Mouse (Mus musculus): ENCODE results near the gene Gm45521. TPM values are rescaled to one million over a fixed set of nuclear protein-coding genes. Genes with fewer than 3 reads are reported as not detected.
"Not testable (repeated sequence)": the region's sequence is repeated elsewhere in the genome, so short reads cannot be mapped to it uniquely, and the experiment has no call there.

Gene Gm45521
- total and polyA plus RNA-seq, 3 experiments: not detected

- H3K27me3 ChIP-seq (ENCODE audit: insufficient read depth, low read length): peaks cover 13% of the 10 kb centered on the region
- no peak for DNase-seq (ENCODE audit: low spot score)
Observed at GRCm38 (mm10) chr14:8003093-8003670, 46.1 kb downstream of the Gm45521 start.

GRCm38 (mm10) chr14:8003727-8004670 lies 46.9 kb downstream of the Gm45521 start:
- no peak for TF ChIP-seq GATA1 (IDR thresholded peaks at IDR 0.05; ENCODE audit: borderline replicate concordance, low read length)
- TF ChIP-seq TAL1 (conservative IDR thresholded peaks at IDR 0.05; ENCODE audit: low read depth, low read length): no peak
- no peak for TF ChIP-seq GATA2 (IDR thresholded peaks at IDR 0.05; ENCODE audit: borderline replicate concordance, low read depth, low read length)
- TF ChIP-seq POLR2AphosphoS5 (IDR thresholded peaks at IDR 0.05; ENCODE audit: insufficient replicate concordance, low read depth, low read length): no peak
- no peak for TF ChIP-seq CTCF (IDR thresholded peaks at IDR 0.05; ENCODE audit: low read depth, low read length)
- DNase-seq (ENCODE audit: low spot score) (no peak), ATAC-seq (ENCODE audit: extremely low read depth, insufficient number of reproducible peaks, low FRiP score, poor library complexity, severe bottlenecking) (no peak)
- no peak overlapping the region for H3K4me3 ChIP-seq (ENCODE audit: low read depth, low read length)
- H3K9me3 ChIP-seq (replicated peaks): no peaks in the 10 kb centered on the region
- H3K36me3 ChIP-seq (replicated peaks): no peaks in the 10 kb centered on the region
- H3K27me3 ChIP-seq (ENCODE audit: insufficient read depth, low read length): peaks cover 13% of the 10 kb centered on the region
- no peaks in the 10 kb centered on the region; the same call in 1 of the 2 replicates for H3K4me1 ChIP-seq (ENCODE audit: insufficient read depth, low read depth, low read length)

More at GRCm38 (mm10) chr14:8003093-8003670, 46.1 kb downstream of the Gm45521 start:
- H3K36me3 ChIP-seq (replicated peaks): no peaks in the 10 kb centered on the region
- ATAC-seq (ENCODE audit: extremely low read depth, insufficient number of reproducible peaks, low FRiP score, poor library complexity, severe bottlenecking): no peak
- H3K4me3 ChIP-seq (ENCODE audit: low read depth, low read length): no peak overlapping the region
- no peaks in the 10 kb centered on the region for H3K9me3 ChIP-seq (replicated peaks)
- no peak for TF ChIP-seq GATA2 (IDR thresholded peaks at IDR 0.05; ENCODE audit: borderline replicate concordance, low read depth, low read length)
- TF ChIP-seq CTCF (IDR thresholded peaks at IDR 0.05; ENCODE audit: low read depth, low read length): no peak
- TF ChIP-seq POLR2AphosphoS5 (IDR thresholded peaks at IDR 0.05; ENCODE audit: insufficient replicate concordance, low read depth, low read length): no peak
- H3K4me1 ChIP-seq (ENCODE audit: insufficient read depth, low read depth, low read length): no peaks in the 10 kb centered on the region; the same call in 1 of the 2 replicates

- H3K27me3 ChIP-seq (ENCODE audit: insufficient read depth, low read length): peaks cover 12% of the 10 kb centered on the region
- not testable (repeated sequence) for ATAC-seq (ENCODE audit: extremely low read depth, insufficient number of reproducible peaks, low FRiP score, poor library complexity, severe bottlenecking); H3K36me3 ChIP-seq (replicated peaks); H3K9me3 ChIP-seq (replicated peaks); H3K4me1 ChIP-seq (ENCODE audit: insufficient read depth, low read depth, low read length); DNase-seq (ENCODE audit: low spot score); H3K4me3 ChIP-seq (ENCODE audit: low read depth, low read length)
Observed at GRCm38 (mm10) chr14:8006061-8006460, 49.0 kb downstream of the Gm45521 start.

GRCm38 (mm10) chr14:8007084-8007483 lies 50.0 kb downstream of the Gm45521 start:
- ATAC-seq (ENCODE audit: extremely low read depth, insufficient number of reproducible peaks, low FRiP score, poor library complexity, severe bottlenecking): no peak
- H3K27me3 ChIP-seq (ENCODE audit: insufficient read depth, low read length): peaks cover 9% of the 10 kb centered on the region
- H3K4me1 ChIP-seq (ENCODE audit: insufficient read depth, low read depth, low read length): no peaks in the 10 kb centered on the region
- no peak for DNase-seq (ENCODE audit: low spot score)
- TF ChIP-seq POLR2AphosphoS5 (IDR thresholded peaks at IDR 0.05; ENCODE audit: insufficient replicate concordance, low read depth, low read length) (no peak), GATA2 (IDR thresholded peaks at IDR 0.05; ENCODE audit: borderline replicate concordance, low read depth, low read length) (no peak), GATA1 (IDR thresholded peaks at IDR 0.05; ENCODE audit: borderline replicate concordance, low read length) (no peak), TAL1 (conservative IDR thresholded peaks at IDR 0.05; ENCODE audit: low read depth, low read length) (no peak), CTCF (IDR thresholded peaks at IDR 0.05; ENCODE audit: low read depth, low read length) (no peak)
- H3K4me3 ChIP-seq (ENCODE audit: low read depth, low read length): no peak overlapping the region
- no peaks in the 10 kb centered on the region for H3K9me3 ChIP-seq (replicated peaks)
- no peaks in the 10 kb centered on the region for H3K36me3 ChIP-seq (replicated peaks)

- peaks cover 9% of the 10 kb centered on the region for H3K27me3 ChIP-seq (ENCODE audit: insufficient read depth, low read length)
- no peak for TF ChIP-seq GATA1 (IDR thresholded peaks at IDR 0.05; ENCODE audit: borderline replicate concordance, low read length)
- TF ChIP-seq CTCF (IDR thresholded peaks at IDR 0.05; ENCODE audit: low read depth, low read length): no peak
- TF ChIP-seq POLR2AphosphoS5 (IDR thresholded peaks at IDR 0.05; ENCODE audit: insufficient replicate concordance, low read depth, low read length): no peak
- no peak for TF ChIP-seq TAL1 (conservative IDR thresholded peaks at IDR 0.05; ENCODE audit: low read depth, low read length)
- no peak for TF ChIP-seq GATA2 (IDR thresholded peaks at IDR 0.05; ENCODE audit: borderline replicate concordance, low read depth, low read length)
- no peak overlapping the region for H3K4me3 ChIP-seq (ENCODE audit: low read depth, low read length)
- DNase-seq (ENCODE audit: low spot score) (no peak), ATAC-seq (ENCODE audit: extremely low read depth, insufficient number of reproducible peaks, low FRiP score, poor library complexity, severe bottlenecking) (no peak)
- H3K4me1 ChIP-seq (ENCODE audit: insufficient read depth, low read depth, low read length): no peaks in the 10 kb centered on the region
- no peaks in the 10 kb centered on the region for H3K36me3 ChIP-seq (replicated peaks)
- no peaks in the 10 kb centered on the region for H3K9me3 ChIP-seq (replicated peaks)
Observed at GRCm38 (mm10) chr14:8007486-8007885, 50.4 kb downstream of the Gm45521 start.

- no peaks in the 10 kb centered on the region for H3K4me1 ChIP-seq (ENCODE audit: insufficient read depth, low read depth, low read length)
- no peak for ATAC-seq (ENCODE audit: extremely low read depth, insufficient number of reproducible peaks, low FRiP score, poor library complexity, severe bottlenecking)
Observed at GRCm38 (mm10) chr14:8007923-8008322, 50.8 kb downstream of the Gm45521 start.

More at GRCm38 (mm10) chr14:8007923-8008322, 50.8 kb downstream of the Gm45521 start:
- no peaks in the 10 kb centered on the region for H3K36me3 ChIP-seq (replicated peaks)
- peaks cover 5% of the 10 kb centered on the region for H3K27me3 ChIP-seq (ENCODE audit: insufficient read depth, low read length)
- no peak for DNase-seq (ENCODE audit: low spot score)
- H3K4me3 ChIP-seq (ENCODE audit: low read depth, low read length): no peak overlapping the region
- no peaks in the 10 kb centered on the region for H3K9me3 ChIP-seq (replicated peaks)
- no peak for TF ChIP-seq GATA1 (IDR thresholded peaks at IDR 0.05; ENCODE audit: borderline replicate concordance, low read length)

Other genes starting within 250 kb of the Gm45521 start
- gene Gm26661, start 165.7 kb upstream of the Gm45521 start, total RNA-seq (2014; fragmentation: Nextera tagmentation): not detected in 2 replicates
- gene Gm26661, start 165.7 kb upstream of the Gm45521 start, total RNA-seq (2017): not detected in 2 replicates
- gene Gm26661, start 165.7 kb upstream of the Gm45521 start, polyA plus RNA-seq (2012): not detected in 2 replicates
- gene Flnb, start 139.3 kb upstream of the Gm45521 start, total RNA-seq (2014; fragmentation: Nextera tagmentation): 1.7 and 1.8 TPM in 2 replicates
- 2.0 and 2.4 TPM in 2 replicates for gene Flnb, start 139.3 kb upstream of the Gm45521 start, total RNA-seq (2017)
- gene Flnb, start 139.3 kb upstream of the Gm45521 start, polyA plus RNA-seq (2012): 0.22 and 0.43 TPM in 2 replicates
- gene Dnase1l3, start 37.3 kb downstream of the Gm45521 start, total RNA-seq (2014; fragmentation: Nextera tagmentation): not detected in 2 replicates
- 0.05 and 0.64 TPM in 2 replicates for gene Dnase1l3, start 37.3 kb downstream of the Gm45521 start, total RNA-seq (2017)
- gene Dnase1l3, start 37.3 kb downstream of the Gm45521 start, polyA plus RNA-seq (2012): not detected in 2 replicates
- gene Abhd6, start 45.6 kb downstream of the Gm45521 start, total RNA-seq (2014; fragmentation: Nextera tagmentation): not detected in 2 replicates
- gene Abhd6, start 45.6 kb downstream of the Gm45521 start, total RNA-seq (2017): 0.06 TPM in 1 of 2 replicates, not detected in the other
- not detected in 2 replicates for gene Abhd6, start 45.6 kb downstream of the Gm45521 start, polyA plus RNA-seq (2012)
- 11.2 and 12.0 TPM in 2 replicates for gene Rpp14, start 123.1 kb downstream of the Gm45521 start, total RNA-seq (2014; fragmentation: Nextera tagmentation)
- gene Rpp14, start 123.1 kb downstream of the Gm45521 start, total RNA-seq (2017): 52.7 and 62.4 TPM in 2 replicates
- 3.0 and 7.1 TPM in 2 replicates for gene Rpp14, start 123.1 kb downstream of the Gm45521 start, polyA plus RNA-seq (2012)
- 10.9 and 14.0 TPM in 2 replicates for gene Pxk, start 140.9 kb downstream of the Gm45521 start, total RNA-seq (2014; fragmentation: Nextera tagmentation)
- 5.3 and 6.1 TPM in 2 replicates for gene Pxk, start 140.9 kb downstream of the Gm45521 start, total RNA-seq (2017)
- 2.1 and 2.7 TPM in 2 replicates for gene Pxk, start 140.9 kb downstream of the Gm45521 start, polyA plus RNA-seq (2012)
- 76.1 and 91.4 TPM in 2 replicates for gene Pdhb, start 215.7 kb downstream of the Gm45521 start, total RNA-seq (2014; fragmentation: Nextera tagmentation)
- gene Pdhb, start 215.7 kb downstream of the Gm45521 start, total RNA-seq (2017): 141 and 182 TPM in 2 replicates
- gene Pdhb, start 215.7 kb downstream of the Gm45521 start, polyA plus RNA-seq (2012): 72.1 and 79.4 TPM in 2 replicates

Measured in G1E (cell line).